Mouse (Mus musculus): Measurements from ENCODE around the gene Cpt1c.

Gene Cpt1c

GRCm38 (mm10) chr7:44974383-44975116, at the start of gene Cpt1c:
Cpt1c (minus strand) TSS chr7:44974851.
- CTCF ChIA-PET: interaction anchor here in 1 of 4 experiments (1.2 to 2.4 kb wide), 3 partner anchors 11 to 93 kb away, joined by 4 to 16 read pairs (median 4); no protein-coding TSS in a partner anchor
- POLR2A ChIA-PET: interaction anchor here (0.6 to 10.8 kb wide), 35 partner anchors 9 to 825 kb away, joined by 3 to 239 read pairs (median 4); partner anchors contain the start of genes Prmt1 (in 4 of the 4), Irf3 (in 2 of the 4), Ap2a1 (in 1 of the 4) and Atf5 (in 1 of the 4)

- POLR2A ChIA-PET: interaction anchor here in 2 of 4 experiments (1.3 to 8.0 kb wide), 5 partner anchors 14 to 30 kb away, joined by 3 to 66 read pairs (median 6); no protein-coding TSS in a partner anchor
- CTCF ChIA-PET: interaction anchor here in 2 of 4 experiments (0.5 to 2.9 kb wide), 4 partner anchors 14 to 72 kb away, joined by 3 to 11 read pairs (median 6); partner anchors contain the start of gene Prmt1 (in 1 of the 2)
Measured at GRCm38 (mm10) chr7:45023711-45024110, 49.1 kb upstream of the Cpt1c start.

- CTCF ChIA-PET: no interaction called here
- POLR2A ChIA-PET: interaction anchor here in 2 of 4 experiments (0.6 to 4.4 kb wide), 4 partner anchors 18 to 105 kb away, joined by 3 to 18 read pairs (median 3); no protein-coding TSS in a partner anchor
Measured at GRCm38 (mm10) chr7:45020225-45020624, 45.6 kb upstream of the Cpt1c start.

GRCm38 (mm10) chr7:45019031-45019571, 44.5 kb upstream of the Cpt1c start:
- ChIA-PET POLR2A (interaction anchor here in 3 of 4 experiments (0.6 to 8.7 kb wide), 26 partner anchors 7 to 322 kb away, joined by 3 to 155 read pairs (median 20); partner anchors contain the start of genes Prmt1 (in 3 of the 3), Irf3 (in 2 of the 3), Prr12 (in 2 of the 3) and Aldh16a1 (in 1 of the 3)), CTCF (interaction anchor here in 1 of 4 experiments (2.0 to 3.9 kb wide), 2 partner anchors 48 to 143 kb away, joined by 10 to 44 read pairs; no protein-coding TSS in a partner anchor)

GRCm38 (mm10) chr7:45017242-45018061, 42.8 kb upstream of the Cpt1c start, which contains the start of gene Rras:
Rras (plus strand) TSS chr7:45017961.
- CTCF ChIA-PET: interaction anchor here (0.5 to 3.9 kb wide), 42 partner anchors 10 to 784 kb away, joined by 3 to 44 read pairs (median 4); partner anchors contain the start of genes Aldh16a1 (in 1 of the 4), Ap2a1 (in 1 of the 4), Pih1d1 (in 1 of the 4) and Prmt1 (in 1 of the 4)

GRCm38 (mm10) chr7:45016761-45017160, 42.1 kb upstream of the Cpt1c start:
- CTCF ChIA-PET: interaction anchor here in 3 of 4 experiments (0.7 to 3.9 kb wide), 17 partner anchors 12 to 369 kb away, joined by 3 to 44 read pairs (median 4); partner anchors contain the start of genes Ap2a1 (in 1 of the 3), Prr12 (in 1 of the 3) and Prrg2 (in 1 of the 3)
- POLR2A ChIA-PET: interaction anchor here in 3 of 4 experiments (0.7 to 8.7 kb wide), 87 partner anchors 9 to 701 kb away, joined by 3 to 155 read pairs (median 6); partner anchors contain the start of genes Irf3 (in 3 of the 3), Prmt1 (in 3 of the 3), Prr12 (in 3 of the 3) and Ap2a1 (in 2 of the 3)

More at GRCm38 (mm10) chr7:45017242-45018061, 42.8 kb upstream of the Cpt1c start, which contains the start of gene Rras:
- POLR2A ChIA-PET: interaction anchor here (0.6 to 8.7 kb wide), 149 partner anchors 9 to 701 kb away, joined by 3 to 155 read pairs (median 5); partner anchors contain the start of genes Il4i1 (in 3 of the 4), Irf3 (in 3 of the 4), Nup62 (in 3 of the 4) and Prmt1 (in 3 of the 4)

GRCm38 (mm10) chr7:45015957-45016612, 41.4 kb upstream of the Cpt1c start, which contains the start of gene Scaf1:
Scaf1 (minus strand) TSS chr7:45016363.
- ChIA-PET CTCF (interaction anchor here in 2 of 4 experiments (0.6 to 3.9 kb wide), 7 partner anchors 20 to 118 kb away, joined by 3 to 44 read pairs (median 5); partner anchors contain the start of gene Ap2a1 (in 1 of the 2)), POLR2A (interaction anchor here in 3 of 4 experiments (0.5 to 8.7 kb wide), 63 partner anchors 8 to 731 kb away, joined by 3 to 155 read pairs (median 4); partner anchors contain the start of genes Bcl2l12 (in 3 of the 3), Irf3 (in 3 of the 3), Prmt1 (in 3 of the 3) and Aldh16a1 (in 2 of the 3))

- CTCF ChIA-PET: interaction anchor here in 1 of 4 experiments (0.6 to 3.9 kb wide), 4 partner anchors 33 to 86 kb away, joined by 3 to 44 read pairs (median 6); partner anchors contain the start of gene Ap2a1
- POLR2A ChIA-PET: interaction anchor here (0.5 to 8.7 kb wide), 59 partner anchors 9 to 732 kb away, joined by 3 to 155 read pairs (median 4); partner anchors contain the start of genes Bcl2l12 (in 3 of the 4), Irf3 (in 3 of the 4), Prmt1 (in 3 of the 4) and Aldh16a1 (in 2 of the 4)
Measured at GRCm38 (mm10) chr7:45015344-45015956, 40.8 kb upstream of the Cpt1c start.

- ChIA-PET POLR2A (interaction anchor here (0.6 to 8.7 kb wide), 18 partner anchors 8 to 165 kb away, joined by 3 to 155 read pairs (median 5); partner anchors contain the start of genes Prmt1 (in 2 of the 4), Bcl2l12 (in 1 of the 4), Irf3 (in 1 of the 4) and Rpl13a (in 1 of the 4)), CTCF (interaction anchor here in 2 of 4 experiments (0.6 to 0.9 kb wide), 2 partner anchors 61 to 269 kb away, joined by 3 to 4 read pairs; no protein-coding TSS in a partner anchor)
Measured at GRCm38 (mm10) chr7:45014096-45014451, 39.4 kb upstream of the Cpt1c start.

- POLR2A ChIA-PET: interaction anchor here (0.6 to 8.7 kb wide), 20 partner anchors 8 to 111 kb away, joined by 3 to 155 read pairs (median 5); partner anchors contain the start of genes Irf3 (in 3 of the 4), Bcl2l12 (in 2 of the 4), Prmt1 (in 2 of the 4) and Rpl13a (in 1 of the 4)
- CTCF ChIA-PET: interaction anchor here in 1 of 4 experiments (0.6 kb wide), 1 partner anchor 269 kb away, joined by 4 read pairs; no protein-coding TSS in a partner anchor
Measured at GRCm38 (mm10) chr7:45013366-45014095, 38.9 kb upstream of the Cpt1c start.

GRCm38 (mm10) chr7:45012824-45013223, 38.2 kb upstream of the Cpt1c start:
- ChIA-PET CTCF (no interaction called here), POLR2A (interaction anchor here in 3 of 4 experiments (0.7 to 8.7 kb wide), 10 partner anchors 9 to 61 kb away, joined by 3 to 155 read pairs (median 4); partner anchors contain the start of genes Irf3 (in 3 of the 3), Bcl2l12 (in 2 of the 3) and Prmt1 (in 2 of the 3))

- CTCF ChIA-PET: no interaction called here
- POLR2A ChIA-PET: interaction anchor here in 3 of 4 experiments (0.5 to 8.7 kb wide), 12 partner anchors 8 to 269 kb away, joined by 3 to 155 read pairs (median 3); partner anchors contain the start of genes Bcl2l12 (in 2 of the 3), Irf3 (in 2 of the 3) and Prmt1 (in 2 of the 3)
Measured at GRCm38 (mm10) chr7:45012011-45012410, 37.4 kb upstream of the Cpt1c start.

- POLR2A ChIA-PET: interaction anchor here in 3 of 4 experiments (0.5 to 14.1 kb wide), 9 partner anchors 7 to 876 kb away, joined by 3 to 155 read pairs (median 6); partner anchors contain the start of genes Rras (in 2 of the 3), Ap2a1 (in 1 of the 3), Irf3 (in 1 of the 3) and Prmt1 (in 1 of the 3)
- CTCF ChIA-PET: interaction anchor here in 1 of 4 experiments (1.2 kb wide), 1 partner anchor 59 kb away, joined by 3 read pairs; no protein-coding TSS in a partner anchor
Measured at GRCm38 (mm10) chr7:45008411-45008810, 33.8 kb upstream of the Cpt1c start.

- POLR2A ChIA-PET: interaction anchor here in 3 of 4 experiments (0.5 to 14.1 kb wide), 12 partner anchors 8 to 351 kb away, joined by 3 to 155 read pairs (median 4); partner anchors contain the start of genes Rras (in 3 of the 3), Scaf1 (in 2 of the 3), Ap2a1 (in 1 of the 3) and Irf3 (in 1 of the 3)
Measured at GRCm38 (mm10) chr7:45007846-45008245, 33.2 kb upstream of the Cpt1c start.

More at GRCm38 (mm10) chr7:45007846-45008245, 33.2 kb upstream of the Cpt1c start:
- CTCF ChIA-PET: interaction anchor here in 1 of 4 experiments (1.2 kb wide), 1 partner anchor 59 kb away, joined by 3 read pairs; no protein-coding TSS in a partner anchor

All from embryonic stem cell, embryonic (primary cell).